Mouse (Mus musculus) small intestine, adult 10 weeks (tissue): Measurements from ENCODE around the gene Tnfrsf19. TPM values are rescaled to one million over a fixed set of nuclear protein-coding genes. Genes with fewer than 3 reads are reported as not detected.

Source experiments
- polyA plus RNA-seq: library from polyadenylated mRNA; stranded (reverse); fragments of 350-450 nt; fragmentation: Illumina TruSeq; extraction: RNeasy Lipid Tissue Mini Kit (QIAGEN cat#74804); gene quantifications from one replicate; pipeline ENCODE4 v1.2.3, GENCODE M21; 2014; ENCODE audit warnings: low replicate concordance

The Tnfrsf19 gene
- polyA plus RNA-seq, result 5.9 TPM

DNA sequence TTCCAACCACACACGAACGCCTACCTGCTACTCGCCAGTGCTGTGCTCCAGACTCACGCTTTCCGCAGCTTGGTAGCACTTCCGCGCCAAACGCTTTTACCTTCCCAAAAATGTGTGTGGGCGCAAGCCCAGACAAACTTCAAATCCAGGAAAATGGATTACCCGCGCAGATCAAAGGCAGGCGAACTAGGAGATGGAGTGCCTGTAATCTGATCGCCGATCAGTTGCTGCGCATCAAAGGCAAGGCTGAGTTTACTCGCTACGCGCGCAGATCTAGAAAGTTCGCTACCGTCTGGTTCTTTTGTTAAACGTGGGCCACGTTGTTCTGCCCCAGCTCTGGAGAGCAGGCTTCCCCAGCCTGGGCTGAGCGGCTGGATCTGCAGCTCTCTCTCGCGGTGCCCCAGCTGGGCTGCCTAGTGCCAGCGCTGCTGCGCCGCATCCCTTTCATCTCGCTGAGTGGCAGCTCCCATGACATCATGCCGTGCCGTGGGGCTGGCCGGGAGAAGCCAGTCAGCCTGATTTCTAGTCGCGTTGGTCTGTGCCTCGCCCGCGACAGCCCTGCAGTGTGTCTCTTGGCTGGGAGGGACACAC, at the start of gene Tnfrsf19:
Gene Tnfrsf19 (minus strand): TSS at position 400 of the 591 bp plus-strand sequence.

Other genes with a start within 250 kb of the Tnfrsf19 start
- gene Sacs, start 92.0 kb upstream of the Tnfrsf19 start, polyA plus RNA-seq, result 2.2 TPM
- gene Sgcg, start 212.0 kb upstream of the Tnfrsf19 start, polyA plus RNA-seq, result not detected